Mouse (Mus musculus) adrenal gland, adult 2 months (tissue): ENCODE results near the gene Psmd8. TPM values are rescaled to one million over a fixed set of nuclear protein-coding genes. Genes with fewer than 3 reads are reported as not detected.
"Not testable (repeated sequence)": the region's sequence is repeated elsewhere in the genome, so short reads cannot be mapped to it uniquely, and the experiment has no call there.

ENCODE experiments used
- DNase-seq: peaks from one replicate; pipeline ENCODE4 v3.0.0; 2021
- polyA plus RNA-seq: library from polyadenylated mRNA; depleted of rRNA; stranded (reverse); fragments of >200 nt; gene quantifications from 2 replicates; pipeline ENCODE4 v1.2.3, GENCODE M21; 2012
- total RNA-seq, 2 experiments: library from RNA; stranded (reverse); gene quantifications; 2 replicates each; pipeline ENCODE4 v1.2.3; 2021

Gene Psmd8
- total and polyA plus RNA-seq, 3 experiments, result 114 to 223 (median 194) TPM

DNA sequence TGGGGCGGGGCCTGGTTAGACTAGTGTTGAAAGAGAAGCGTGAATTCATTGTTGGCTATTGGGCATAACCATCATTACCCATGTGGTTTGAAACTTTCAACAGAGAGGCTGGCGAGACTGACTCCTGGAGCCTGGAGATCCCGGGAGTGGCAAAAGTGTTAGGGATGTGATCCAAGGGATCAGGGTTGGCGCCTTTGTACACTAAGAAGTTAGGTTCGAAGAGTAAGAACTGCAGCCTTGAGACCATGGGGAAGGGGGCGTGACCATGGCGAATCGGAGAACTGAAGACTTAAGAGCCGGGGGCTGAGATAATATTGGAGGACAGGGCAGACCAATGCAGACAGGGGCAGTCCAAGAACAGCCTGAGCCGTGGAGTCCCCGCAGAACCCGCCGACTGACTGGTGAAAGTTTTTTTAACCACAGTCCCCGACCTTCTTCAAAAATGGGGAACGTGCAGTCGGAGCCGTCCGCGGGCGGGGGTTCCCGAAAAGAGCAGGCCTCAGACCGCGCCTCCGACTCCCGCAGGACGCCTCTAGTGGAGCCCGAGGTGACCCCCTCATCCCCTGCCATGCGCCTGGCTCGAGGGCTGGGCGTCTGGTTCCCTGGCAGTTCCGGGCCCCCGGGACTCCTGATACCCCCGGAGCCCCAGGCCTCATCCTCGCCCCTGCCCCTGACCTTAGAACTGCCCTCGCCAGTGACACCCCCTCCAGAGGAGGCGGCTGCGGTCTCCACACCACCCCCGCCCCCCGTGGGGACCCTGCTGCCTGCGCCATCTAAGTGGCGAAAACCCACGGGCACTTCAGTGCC is 9.5 kb downstream of the Psmd8 start:
- peak; percentile 17 for DNase-seq

DNA sequence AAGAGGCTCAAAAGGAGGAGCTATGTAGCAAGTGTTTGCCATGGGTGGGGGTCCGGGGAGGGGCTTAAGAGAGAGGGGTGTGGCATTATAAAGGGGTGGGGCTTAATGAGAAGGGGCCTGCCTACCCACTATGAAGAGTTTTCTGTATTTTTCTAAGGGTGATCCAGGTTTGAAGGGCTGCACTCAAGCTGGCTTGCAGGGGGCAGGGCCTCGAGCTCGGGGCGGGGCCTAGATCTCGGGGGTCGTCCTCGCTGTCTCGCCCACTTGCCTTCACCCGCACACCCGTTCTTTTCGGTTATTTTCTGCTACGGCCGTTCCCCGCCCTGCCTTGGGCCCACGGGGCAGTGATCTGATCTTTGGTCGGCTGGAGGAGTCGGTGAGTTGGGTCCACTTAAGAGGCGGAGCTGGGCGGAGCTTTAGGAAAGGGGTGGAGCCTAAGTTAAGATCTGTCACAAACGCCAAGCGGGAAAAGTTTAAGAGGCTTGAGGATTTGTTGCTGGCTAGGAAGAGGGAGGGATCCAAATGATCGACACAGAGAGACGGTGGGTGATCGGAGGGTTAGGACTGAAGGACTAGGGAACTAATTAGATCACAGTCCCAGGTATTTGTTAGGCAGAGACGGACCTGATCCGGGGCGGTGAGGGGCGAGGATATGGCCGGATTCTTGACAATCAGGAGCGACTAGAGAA is 10.3 kb downstream of the Psmd8 start, which contains the start of the genes Ggn and Spred3:
TSS of gene Ggn (plus strand) at position 145 of the 689 bp plus-strand sequence.
TSS of gene Spred3 (minus strand) at position 346 of the 689 bp plus-strand sequence.
- peak; percentile 88 for DNase-seq

DNA sequence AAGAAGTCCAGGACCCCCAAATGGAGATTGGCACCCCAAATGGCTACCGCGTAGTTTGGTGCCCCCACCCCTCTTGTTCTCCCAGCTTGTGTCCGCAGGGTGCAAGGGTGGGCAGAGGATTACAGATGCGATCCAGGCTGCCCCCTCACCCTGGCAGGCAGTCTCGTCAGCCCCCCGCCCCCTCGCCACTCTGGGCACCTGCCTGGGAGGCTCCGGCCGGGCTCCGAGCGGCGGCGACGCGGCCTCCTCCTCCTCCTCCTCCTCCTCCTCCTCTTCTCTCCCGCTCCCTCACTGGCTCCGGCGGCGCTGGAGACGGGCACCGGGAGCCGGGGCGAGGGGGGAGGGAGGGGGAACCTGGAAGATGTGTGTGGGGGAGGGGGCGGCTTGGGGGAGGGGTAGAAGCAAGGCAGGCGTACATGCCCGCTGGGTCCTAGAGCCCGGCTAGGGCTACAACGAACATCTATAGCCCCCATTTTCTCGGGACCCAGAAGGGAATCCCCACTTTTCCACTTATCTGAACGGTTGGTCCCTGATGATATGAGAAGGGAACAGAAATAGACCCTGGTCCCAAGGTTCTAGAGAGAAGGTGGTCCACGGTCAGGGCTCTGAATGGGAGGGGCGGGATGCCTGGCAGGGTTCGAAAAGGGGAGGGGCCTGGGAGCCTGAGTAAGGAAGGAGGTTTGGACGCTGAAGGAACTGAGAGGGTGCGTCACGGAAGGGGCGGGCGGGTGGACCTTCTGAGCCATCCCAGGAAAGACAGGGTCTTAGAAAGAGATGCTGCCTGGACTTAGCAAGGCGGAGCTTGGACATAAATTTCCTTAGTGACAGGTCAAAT is 11.1 kb downstream of the Psmd8 start:
- peak; percentile 90 for DNase-seq

GRCm38 (mm10) chr7:29168791-29169230 is 11.7 kb downstream of the Psmd8 start:
- DNase-seq, result no peak

- DNase-seq, result no peak
These were observed 12.3 kb downstream of the Psmd8 start for GRCm38 (mm10) chr7:29168121-29168695.

DNA sequence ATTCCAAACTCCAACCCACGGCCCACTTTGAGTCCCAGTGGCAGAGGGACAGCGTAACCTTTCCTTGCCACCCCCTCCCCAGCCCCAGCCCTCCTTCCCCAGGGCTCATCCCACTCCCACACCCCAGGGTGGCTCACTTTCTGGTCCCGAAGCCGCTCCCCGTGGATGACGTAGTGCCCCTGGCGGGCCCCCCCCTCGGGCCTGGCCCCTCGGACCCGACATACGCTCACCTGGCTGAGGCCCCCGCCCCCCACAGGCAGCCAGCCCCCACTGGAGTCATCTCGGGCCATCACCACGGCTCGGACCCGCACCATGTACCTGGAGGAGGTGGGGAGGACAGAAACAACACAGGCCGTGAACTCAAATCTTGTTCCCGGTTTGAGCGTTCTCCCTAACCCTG is 12.8 kb downstream of the Psmd8 start:
- no peak for DNase-seq

DNA sequence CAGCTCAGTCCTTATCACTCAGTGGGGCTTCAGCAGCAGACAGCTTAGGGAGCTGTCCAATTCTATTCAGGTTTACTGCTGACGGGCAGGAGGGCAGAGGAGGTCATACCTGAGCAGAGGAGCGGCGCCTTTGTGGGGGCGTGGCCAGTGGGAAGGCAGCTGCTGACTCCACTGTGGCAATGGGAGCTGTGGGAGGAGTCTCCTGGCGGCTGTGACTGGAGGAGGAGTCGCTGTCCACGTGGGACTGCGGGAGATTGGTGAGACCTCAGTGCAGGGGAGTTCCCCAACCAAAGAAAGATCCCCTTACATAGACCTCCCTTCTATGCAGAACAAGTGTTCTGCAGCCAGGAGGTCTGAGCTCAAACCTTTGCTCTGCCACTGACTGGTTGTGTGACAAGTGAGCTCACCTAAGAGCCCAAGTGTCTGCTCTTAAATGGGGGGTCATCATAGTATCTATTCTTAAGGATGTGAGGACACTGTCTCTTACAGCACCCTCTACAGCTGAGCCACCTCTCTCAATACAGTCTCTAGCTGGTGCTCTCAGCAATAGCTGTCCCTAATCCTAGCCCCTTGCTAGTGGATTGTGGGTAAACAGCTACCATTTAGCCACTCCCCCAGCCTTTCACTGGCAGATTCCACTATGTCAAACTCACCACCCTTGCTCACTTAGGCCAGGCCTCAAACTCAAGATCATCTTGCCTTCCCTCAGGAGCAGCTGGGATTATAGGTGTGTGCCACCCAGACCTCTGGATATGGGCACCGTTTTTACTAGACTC is 17.6 kb downstream of the Psmd8 start:
- peak; percentile 33 for DNase-seq

- no peak for DNase-seq
These were observed 18.2 kb downstream of the Psmd8 start for GRCm38 (mm10) chr7:29162294-29162693.

DNA sequence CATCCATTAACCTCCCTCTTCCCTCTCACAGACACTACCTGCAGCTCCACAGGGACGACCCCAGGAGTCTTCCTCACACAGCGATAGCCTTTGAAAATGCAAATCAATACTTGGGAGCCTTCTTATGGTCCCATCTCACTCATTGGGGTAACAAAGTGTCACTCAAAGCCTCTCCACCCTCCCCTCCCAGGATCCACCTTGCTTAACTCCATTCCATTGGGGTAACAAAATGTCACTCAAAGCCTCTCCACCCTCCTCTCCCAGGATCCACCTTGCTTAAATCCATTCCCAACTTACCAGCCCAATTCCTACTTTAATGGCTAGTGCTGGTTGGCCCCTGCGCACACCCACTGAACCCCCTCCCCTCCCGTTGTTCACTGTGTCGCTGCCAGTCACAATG is 22.2 kb downstream of the Psmd8 start:
- DNase-seq, result no peak

DNA sequence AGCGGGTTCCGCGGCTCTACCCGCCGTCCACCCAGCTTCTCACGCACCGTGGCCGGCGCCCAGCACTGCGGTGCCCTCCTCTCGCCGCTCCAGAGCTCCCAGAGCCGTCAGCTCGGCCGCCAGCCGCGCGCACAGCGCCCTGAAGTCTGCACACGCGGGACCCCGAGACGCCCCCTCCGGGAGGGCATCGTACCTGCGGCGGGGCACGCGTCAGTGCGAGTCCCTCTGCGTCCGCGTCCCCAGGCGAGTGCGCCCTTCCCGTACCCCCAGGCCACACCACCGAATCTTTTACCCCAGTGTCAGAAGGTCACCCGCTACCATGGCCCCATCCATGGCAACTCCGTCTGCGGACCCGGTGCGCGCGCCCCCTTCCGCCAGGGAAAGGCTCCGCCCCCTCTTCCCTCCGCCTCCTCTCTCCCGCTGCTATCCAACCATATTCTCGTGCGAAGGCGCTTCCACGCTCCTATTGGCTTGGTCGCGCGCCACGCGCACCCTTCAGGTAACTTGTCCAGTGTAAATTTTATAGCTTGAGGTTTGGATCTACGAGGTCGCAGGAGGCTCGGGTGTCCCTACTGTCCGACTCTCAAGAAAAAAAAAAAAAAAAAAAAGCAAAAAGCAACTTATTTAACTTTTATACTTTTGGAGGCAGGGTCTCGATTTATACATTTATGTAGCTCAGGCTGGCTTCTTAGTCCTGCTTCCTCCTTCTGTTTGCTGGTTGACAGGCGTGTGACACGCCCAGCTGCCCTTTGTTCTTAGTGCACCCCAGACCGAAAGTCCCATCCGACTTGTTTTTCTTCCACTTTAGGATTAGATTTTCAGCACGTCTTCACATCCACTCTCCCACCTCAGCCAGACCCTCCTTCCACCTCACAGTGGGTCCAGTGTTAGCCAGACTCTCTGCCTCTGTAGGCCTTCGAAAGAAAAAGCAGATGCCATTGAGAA is 24.4 kb downstream of the Psmd8 start, which contains the start of gene Fam98c:
TSS of gene Fam98c (minus strand) at position 397 of the 945 bp plus-strand sequence.
- DNase-seq, result peak; percentile 91

GRCm38 (mm10) chr7:29155196-29155837 is 25.2 kb downstream of the Psmd8 start:
- DNase-seq, result peak; percentile 94

DNA sequence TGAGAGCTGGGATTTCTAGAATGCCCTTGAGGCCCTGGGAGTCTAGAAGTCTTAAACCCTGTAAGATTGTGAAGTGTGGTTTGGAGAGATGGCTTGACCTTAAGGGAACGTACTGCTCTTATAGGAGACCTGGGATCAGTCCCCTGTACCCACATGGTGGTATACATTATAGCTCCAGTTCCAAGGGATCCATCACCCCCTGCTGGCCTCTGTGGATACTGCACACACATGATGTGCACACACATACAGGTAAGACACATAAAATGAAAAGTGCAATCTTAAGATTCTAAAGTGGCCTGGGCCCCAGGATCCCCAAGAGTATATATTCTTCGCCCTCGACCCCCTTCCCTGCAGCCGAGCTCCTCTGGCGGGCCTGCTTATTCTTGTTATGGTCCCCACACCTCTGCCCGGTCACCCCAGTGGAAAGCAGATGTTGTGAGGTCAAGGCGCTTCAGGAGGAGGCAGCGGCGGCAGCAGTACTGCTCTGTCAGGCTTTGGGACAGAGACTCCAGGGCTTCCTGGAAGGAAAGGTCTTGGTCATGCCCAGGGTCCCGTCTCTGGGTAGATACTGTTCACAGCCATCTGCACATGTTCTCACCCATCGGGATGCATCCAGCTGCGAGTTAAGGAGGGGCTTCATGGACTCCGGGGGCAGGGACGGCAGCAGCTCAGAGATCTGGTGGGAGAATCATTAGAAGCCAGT is 26.3 kb downstream of the Psmd8 start:
- DNase-seq, result no peak

DNA sequence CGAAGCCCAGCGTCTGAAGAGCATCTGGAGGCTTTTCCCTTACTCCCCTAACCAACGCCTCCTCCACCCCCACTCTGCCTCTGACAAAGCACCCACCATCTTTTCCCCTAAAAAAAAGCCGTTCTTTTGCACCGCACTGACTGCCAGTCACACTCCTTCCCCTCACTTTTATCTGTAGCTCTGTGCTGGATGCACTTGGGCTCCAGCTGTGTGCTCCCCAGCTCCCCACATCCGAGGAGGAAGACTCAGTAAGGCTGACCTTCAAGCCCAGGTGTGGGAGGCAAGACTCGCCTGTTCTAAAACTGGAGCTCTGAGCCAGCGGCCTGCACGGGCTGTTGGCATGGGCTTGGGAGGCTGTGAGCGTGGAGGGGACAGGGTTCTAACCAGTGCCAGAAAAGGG is 29.0 kb downstream of the Psmd8 start:
- DNase-seq, result no peak

- DNase-seq, result no peak
These were observed 31.7 kb downstream of the Psmd8 start for GRCm38 (mm10) chr7:29148771-29149170.

GRCm38 (mm10) chr7:29146625-29147367 is 33.7 kb downstream of the Psmd8 start:
- DNase-seq, result no peak

GRCm38 (mm10) chr7:29144006-29144405 is 36.5 kb downstream of the Psmd8 start:
- peak; percentile 38 for DNase-seq

DNA sequence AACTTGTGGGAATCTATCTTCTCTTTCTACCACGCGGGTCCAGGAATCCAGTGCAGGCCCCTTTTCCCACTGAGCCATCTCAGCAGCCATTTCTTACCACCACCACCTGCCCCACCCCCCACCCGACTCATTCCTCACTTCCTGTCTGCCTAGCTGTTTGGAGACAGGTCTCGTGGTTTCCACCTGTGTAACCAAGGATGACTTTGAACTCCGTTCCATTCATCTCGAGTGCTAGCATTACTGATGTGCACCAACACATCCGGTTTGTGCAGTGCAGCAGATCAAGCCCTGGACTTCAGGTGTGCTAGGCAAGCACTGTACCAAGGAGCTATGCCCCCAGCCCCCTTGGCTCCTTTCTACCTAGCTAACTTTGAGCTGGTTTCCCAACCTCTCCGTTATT is 39.1 kb downstream of the Psmd8 start:
- no peak for DNase-seq

GRCm38 (mm10) chr7:29139237-29139636 is 41.3 kb downstream of the Psmd8 start:
- not testable (repeated sequence) for DNase-seq
